Mouse (Mus musculus): Measurements from ENCODE around the gene Tmem132d.

The Tmem132d gene

DNA sequence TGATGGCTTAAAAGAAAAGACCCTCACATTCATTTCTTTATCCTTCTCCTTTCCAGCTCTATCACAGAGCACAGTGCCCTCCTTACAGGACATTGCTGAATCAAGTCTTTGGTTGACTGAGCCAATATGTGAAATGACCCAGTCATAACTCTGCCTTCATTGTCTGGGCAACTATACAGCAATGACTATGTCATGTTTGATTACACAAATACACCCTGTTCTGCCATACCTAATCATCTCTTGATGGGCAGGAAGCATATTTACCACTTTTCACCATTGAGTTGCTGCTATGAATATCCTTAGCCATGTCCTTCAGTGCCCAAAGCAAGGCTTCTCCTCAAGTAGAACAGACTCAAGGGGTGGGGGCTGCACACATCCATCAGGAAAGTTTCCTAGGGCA lies 214.6 kb downstream of the Tmem132d start:
- DNase-seq (ENCODE audit: low read depth, low spot score): no peak

DNA sequence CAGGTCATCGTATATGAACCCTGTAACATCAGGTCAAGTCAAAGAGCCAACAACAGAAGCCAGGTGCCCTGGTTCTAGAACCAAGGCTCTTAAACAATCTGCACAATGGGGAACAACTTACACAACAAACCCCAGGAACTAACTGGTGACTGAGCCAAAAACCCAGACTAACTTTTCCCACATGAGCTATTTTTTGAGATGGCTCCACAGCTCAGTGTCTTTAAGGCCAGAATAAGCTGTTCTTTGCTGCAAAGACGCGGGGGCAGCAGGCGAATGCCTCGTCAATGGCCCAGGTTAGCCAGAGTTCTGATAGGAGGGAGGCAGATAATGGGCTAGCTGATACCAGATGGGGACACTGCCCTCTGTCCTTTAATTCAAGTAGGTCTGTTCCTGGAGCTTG lies 221.8 kb downstream of the Tmem132d start:
- DNase-seq (ENCODE audit: low read depth, low spot score): peak; percentile 27

DNA sequence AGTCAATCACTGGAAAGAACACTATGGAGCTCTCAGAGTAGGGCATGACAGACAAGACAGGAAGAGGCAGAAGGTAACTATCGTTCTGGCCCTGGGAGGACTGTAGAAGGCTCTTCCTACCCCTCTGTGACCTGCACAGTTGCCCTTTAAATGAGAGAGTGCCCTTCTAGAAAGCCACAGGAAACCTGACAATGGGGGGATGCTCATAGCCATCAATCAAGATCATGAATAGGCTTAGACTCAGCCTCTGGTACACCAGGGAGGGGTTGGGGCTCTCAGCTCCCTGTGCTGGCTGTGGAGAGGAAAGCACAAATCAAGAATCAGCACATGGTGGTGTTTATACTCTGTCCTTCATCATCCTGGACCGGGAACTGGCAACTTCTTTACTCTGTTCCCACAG lies 227.2 kb downstream of the Tmem132d start:
- no peak for DNase-seq (ENCODE audit: low read depth, low spot score)

DNA sequence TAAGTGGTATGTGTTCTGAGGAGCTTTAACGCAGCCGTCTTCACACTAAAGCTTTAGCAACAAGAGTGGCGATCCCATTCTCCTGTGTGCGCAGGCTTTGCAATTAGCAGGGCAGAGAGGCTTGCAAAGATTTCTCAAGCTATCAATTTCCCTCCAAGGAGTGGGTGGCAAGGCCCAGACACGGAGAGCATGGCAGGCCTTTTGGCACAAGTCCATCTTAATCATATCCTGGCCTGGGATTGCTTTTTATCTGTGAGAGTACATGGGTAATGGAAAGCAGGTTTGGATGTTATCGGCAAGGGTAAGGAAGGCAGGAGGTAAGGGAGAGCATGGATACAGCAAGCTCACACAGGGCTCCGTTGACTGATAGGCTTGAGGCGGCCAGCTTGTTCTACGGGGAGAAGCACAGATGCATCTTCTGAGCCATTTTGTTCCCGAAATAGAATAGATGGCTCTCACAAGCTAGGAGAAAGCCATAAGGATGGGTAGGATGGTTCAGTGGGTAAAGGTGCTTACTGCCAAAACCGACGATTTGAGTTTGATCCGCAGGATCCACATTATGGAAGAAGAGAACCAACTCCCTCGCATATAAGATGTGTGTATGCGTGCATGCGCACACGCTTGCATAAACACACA lies 228.1 kb downstream of the Tmem132d start:
- peak; percentile 39 for DNase-seq (ENCODE audit: low read depth, low spot score)

DNA sequence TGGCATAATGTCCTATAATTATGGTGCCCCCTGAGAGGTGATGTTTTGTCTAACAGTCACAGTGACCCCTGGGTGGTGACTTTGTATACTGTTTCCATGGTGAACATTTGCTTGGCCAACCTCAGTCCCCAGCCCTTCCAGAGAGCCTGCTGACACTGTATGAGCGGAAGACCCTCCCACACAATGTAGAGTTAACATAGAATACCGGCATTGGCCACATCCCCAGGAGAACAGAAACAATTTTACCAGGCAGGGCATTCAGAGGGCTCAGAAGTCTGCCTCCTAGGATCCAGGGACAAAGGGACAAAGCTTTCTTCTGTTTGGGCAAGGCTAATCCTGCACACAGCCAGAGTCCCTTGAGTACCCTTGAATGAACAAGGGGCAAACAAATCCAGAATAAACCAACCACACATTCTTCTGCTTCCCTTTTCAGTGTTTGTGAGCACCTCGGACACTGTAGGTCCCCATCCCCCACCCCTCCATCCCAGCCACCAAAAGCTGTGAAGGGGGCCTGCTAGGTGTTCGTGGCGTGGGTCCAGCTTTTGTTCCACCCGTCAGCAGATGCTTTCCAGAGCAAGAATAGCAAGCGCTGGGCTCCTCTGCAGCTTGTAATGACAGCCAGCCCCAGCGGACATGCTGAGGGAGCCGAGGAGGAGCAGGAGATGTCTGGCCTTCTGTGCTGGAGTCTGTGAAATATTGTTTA lies 228.8 kb downstream of the Tmem132d start:
- DNase-seq (ENCODE audit: low read depth, low spot score): no peak

DNA sequence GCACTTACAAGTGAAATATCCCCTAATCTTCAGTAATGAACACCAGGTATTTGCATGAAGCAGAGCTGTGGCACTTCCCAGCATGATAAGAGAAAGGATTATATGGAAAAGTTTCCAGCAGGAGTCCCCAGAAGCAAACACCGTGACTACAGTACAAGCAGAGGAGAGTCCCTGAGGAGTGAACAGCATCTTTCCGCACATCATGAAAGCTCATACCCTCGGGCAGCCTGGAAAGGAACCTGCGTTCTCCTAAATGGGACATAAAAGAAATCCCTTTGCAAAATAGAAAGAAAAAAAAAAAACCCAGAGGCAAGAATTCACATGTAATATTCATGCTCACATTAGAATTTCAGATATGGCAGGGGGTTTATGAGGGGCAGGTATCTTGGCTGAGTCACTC lies 238.8 kb downstream of the Tmem132d start:
- DNase-seq (ENCODE audit: low read depth, low spot score): no peak

DNA sequence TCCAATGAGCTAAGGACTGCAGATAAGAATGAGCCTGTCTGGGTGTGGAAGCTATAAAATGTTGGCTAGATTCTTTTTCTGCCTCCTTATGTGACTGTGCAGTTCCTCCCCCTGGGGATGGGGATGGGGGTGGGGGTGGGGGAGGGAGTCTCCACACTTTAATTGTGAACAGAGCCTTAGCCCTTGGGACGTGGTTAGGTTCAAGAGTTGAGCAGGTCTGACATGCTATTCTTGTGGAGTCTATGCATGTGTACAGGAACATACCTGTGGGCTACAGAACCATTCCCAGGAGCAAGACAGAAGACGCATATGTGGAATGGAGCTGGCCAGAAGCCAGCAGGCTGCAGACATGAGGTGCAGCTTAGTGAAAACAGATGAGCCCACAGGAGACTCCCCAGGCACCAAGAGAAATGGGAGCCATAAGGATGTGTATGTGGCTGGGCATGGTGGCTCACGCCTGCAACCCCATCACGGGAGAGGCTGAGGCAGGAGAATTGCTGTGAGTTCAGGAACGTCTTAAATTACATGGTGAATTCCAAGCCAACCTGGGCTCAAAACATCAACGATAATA lies 240.3 kb downstream of the Tmem132d start:
- no peak for DNase-seq (ENCODE audit: low read depth, low spot score)

DNA sequence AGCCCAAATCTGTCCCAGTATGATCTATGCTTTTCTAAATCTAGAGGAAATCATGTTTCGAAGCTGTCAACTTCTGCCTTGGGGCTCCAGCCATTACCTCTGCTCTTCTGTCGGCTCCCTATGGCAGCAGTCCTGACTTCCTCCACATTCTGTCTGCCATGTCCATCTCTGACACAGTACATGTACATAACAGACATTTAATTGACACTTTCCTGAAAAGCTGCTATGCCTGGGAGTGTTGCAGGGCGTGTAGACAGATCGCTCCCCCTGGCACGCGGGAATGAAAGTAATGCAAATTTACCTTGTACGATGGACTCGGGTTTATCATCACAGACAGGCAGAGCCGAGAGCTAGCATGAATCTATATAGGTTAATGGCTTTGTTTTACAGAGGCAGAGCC lies 241.2 kb downstream of the Tmem132d start:
- no peak for DNase-seq (ENCODE audit: low read depth, low spot score)

DNA sequence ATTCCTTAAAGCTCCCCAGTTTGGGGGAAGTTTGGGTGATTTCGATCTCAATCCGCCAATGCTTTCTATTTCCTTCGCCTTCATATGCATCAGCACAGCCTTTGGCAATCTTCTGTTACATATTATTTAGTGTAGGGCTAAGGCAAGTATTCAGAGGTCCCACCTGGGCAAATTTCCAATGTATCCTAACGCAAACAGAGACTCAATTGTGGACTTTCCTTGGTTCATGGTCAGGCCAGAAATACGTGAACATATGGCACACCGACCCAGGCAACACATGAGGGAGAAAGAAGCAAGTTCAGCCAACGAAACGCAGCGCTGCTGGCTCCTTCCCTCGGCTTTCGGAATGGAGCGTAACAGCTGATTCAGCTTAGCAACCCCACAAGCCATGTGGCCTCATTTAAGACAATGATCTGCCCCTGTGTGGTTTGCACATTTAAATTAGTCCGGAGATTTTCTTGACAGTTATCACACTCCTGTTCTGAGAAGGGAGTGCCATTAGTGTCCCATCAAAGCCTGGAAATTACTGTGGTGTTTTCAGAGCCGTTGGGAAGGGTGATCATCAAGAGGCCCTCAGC lies 242.5 kb downstream of the Tmem132d start:
- no peak for DNase-seq (ENCODE audit: low read depth, low spot score)

DNA sequence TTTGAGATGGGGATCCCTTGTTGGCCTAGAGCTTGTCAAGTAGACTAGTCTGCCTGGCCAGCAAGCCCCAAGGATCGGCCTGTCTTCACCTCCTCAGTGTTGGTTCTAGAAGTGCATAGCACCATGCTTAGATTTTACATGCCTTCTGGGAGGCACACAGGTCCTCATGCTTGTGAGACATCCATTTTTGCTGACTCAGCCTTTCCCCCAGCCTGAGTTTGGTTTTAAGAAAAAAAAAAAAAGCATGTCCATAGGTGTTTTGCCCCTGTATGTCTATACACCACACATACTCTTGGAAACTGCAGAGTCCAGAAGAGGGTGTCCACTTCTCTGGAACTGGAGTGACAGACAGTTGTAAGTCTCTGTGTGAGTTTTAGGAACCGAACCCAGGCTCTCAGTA lies 256.6 kb downstream of the Tmem132d start:
- no peak for DNase-seq (ENCODE audit: low read depth, low spot score)

DNA sequence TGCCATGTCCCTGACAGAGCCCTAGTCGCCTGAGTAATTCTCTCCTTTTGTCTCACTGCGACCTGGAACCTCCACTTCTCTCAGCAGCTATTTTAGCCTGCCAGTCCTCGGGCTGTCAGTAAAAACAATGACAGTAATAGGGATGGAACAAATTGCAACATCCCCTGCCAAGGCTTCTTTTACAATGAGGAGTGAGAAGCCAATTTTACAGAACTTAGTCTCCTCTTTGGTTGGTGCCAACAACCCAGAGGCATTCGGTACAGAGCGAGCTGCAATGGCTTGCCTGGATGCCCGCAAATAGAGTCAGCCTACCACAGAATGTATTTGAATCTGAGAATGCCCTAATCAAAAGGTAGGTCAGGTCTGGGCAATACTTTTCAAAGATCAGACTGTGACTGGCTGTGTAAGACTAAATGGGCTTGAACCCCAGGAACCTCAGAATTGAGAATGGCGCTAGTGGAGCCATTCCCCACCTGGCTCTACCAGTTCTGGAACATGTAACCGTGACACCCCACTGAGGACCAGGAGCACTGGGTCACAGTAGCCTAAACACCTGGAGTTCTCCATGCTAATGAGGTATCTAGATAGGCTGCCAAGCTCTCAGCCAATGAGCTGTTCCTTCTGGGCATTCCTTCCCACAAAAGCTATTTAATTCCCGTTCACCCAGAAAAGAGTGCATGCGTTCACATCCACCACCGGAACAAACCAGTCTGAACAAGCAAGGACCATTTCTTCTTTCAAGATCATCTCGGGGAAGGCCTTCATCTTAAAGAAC lies 273.8 kb downstream of the Tmem132d start:
- peak; percentile 21 for DNase-seq (ENCODE audit: low read depth, low spot score)

DNA sequence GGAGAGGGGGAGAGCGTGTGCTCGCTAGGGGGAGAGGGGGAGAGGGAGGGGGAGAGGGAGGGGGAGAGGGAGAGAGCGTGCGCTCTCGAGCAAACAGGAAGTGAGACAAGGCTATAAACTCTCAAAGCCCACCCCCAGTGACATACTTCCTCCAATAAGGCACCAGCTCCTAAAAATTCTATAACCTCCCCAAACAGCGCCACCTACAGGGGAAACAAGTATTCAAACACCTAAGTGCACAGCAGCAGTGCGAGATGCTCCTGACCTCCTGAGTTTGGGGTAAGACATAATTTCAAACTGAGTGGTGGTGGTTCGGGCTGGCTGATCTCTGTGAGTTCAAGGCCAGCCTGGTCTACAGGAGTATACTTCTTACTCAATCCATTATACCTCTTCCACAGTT lies 281.4 kb downstream of the Tmem132d start:
- no peak for DNase-seq (ENCODE audit: low read depth, low spot score)

DNA sequence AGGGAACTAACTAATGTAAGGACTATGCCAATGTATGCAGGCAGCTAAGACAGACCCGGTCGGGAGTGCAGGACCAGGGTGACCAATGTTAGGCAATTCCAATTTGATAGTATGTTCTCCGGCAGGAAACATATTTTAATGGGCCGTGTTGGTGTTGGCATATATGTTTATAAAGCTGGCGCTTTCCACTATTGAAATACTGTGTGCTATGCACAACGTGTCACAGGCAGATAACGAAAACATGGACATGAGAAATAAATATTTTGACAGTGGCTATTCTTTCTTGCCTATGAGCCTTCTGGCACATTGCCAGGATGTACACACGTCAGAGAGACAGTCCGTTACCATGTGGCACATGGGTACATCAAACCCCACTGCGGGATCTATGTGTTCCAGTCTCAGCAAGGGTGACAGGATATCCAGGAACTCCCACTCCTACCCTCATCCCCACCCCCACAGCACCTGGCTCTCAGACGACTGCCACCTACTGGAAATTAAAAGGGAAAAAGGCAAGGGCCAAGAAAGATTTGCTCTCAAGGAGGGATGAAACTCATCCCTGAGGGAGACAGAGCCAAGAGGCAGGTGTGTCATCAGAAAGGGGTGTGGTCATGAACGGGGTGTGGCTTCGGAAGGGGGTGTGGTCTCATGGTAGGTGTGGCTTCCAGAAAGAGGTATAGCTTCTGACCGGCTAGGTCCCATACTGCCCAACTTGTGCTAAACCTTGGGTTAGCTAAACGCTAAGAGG lies 285.8 kb downstream of the Tmem132d start:
- DNase-seq (ENCODE audit: low read depth, low spot score): no peak

DNA sequence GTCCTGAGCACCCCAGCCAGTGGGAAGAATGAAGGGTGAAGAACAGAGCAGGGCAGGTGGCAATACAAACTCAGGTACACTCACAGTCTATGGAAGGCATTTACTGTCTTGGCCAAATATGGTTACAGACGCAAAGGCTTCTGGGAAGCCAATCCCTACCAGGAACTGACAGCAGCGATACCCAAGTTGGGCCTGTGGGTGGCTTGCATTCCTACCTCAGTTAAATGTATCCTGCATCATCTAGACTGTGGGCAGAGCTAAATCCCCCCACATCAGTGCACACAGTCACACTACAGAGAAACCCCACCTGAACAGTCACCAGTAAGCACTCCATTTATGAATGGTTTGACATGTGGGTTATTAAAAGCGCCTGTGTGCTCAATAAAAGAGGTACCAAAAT lies 288.1 kb downstream of the Tmem132d start:
- peak; percentile 50 for DNase-seq (ENCODE audit: low read depth, low spot score)

DNA sequence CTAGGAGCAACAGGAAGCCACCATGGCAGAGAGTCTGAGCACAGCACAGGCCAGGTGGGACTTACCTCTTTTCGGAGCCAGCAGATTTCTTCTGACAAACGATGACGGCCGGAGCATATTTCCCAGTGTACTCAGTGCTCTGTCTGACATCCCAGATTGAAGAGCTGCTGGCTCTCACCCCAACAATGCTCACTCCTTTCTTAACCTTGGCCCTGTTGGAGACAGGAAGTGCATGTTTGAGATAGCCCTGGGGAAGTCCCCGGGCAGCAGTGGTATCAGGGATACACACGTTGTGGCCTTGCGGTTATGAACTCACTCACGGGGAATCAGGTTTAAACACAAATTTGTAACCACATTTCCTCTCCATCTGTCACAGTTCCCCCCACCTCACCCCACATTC lies 296.1 kb downstream of the Tmem132d start:
- no peak for DNase-seq (ENCODE audit: low read depth, low spot score)

DNA sequence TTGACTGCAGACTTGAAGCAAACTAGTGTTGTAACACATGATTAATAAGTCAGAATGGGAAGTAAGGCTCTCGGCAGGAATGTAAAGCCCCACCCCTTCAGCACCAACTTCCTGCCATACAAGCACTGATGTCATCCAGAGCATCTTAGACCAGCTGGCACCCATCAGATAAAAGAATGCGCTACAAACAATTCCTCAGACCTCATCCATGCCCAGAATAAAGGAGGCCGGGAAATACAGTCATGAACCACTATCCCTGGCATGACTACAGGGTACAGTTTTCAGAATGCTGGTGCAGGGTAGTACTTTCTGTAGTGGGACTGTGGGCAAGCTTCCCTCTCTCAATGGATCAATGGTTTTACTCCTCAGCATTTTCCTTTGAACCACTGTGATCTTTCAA lies 310.2 kb downstream of the Tmem132d start:
- DNase-seq (ENCODE audit: low read depth, low spot score): no peak

DNA sequence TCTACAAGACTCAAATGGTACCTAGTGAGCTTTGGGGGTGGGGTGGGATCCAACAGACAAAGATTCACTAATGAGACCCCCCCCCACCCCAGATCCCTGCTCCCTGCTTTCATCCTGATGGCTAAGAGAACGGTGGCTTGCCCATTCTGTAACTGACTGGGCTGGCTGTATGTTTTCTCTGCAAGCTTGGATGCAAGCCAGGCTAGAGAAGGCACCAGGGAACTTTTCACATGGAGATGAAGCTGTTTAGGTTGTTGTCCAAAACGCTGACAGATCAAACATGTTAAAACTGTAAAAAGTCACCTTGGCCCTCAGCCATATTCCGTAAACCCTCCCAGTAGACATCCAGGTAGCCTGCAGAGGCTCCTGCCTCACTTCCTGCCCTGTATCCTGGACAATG lies 313.7 kb downstream of the Tmem132d start:
- DNase-seq (ENCODE audit: low read depth, low spot score): no peak

DNA sequence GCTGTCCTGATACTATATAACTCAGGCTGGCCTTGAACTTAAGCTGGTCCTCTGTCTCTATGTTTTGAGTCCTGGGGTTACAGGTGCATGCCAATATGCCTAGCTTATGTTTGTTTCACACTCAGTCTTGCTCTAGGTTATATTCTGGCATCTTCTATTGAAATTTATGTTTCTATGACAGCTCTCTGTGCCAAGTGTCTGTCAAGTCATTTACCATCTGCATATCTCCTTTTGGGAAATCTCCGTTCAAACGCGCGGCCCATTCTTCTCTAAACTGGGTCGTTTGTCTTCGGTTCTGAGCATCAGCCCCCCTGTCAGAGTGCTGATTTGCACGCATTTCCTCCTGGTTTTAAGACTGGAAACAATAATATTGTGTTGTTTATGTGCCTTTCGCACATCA lies 319.8 kb downstream of the Tmem132d start:
- DNase-seq (ENCODE audit: low read depth, low spot score): no peak

DNA sequence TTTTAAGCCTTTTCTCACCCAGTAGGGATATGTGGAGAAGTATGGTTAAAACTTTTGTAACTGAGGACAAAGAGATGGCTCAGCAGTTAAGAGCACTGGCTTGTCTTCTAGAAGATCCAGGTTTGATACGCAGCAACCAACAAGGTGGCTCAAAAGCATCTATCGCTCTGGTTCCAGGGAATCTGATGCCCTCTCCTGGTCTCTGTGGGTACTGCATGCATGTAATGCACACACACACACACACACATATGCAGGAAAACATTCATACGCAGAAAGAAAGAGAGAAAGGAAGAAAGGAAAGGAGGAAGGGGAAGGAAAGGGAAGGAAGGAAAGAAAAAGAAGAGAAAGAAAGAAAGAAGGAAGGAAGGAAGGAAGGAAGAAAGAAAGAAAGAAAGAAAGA lies 320.4 kb downstream of the Tmem132d start:
- DNase-seq (ENCODE audit: low read depth, low spot score): no peak

DNA sequence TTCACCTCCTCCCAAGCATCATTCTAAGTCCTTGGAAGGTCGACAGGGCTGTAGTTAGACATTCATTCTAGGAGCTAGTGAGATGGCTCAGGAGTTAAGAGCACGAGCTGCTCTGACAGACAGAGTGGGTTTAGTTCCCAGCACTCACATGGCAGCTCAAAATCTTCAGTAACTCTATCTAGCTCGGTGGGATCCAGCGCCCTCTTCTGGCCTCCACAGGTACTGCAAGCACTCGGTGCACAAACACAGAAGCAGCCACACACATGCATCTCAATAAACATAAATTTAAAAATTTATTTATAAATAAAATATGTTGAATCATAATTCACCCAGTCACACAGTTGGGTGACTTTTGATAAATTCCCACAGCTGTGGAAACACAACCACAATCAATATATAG lies 321.2 kb downstream of the Tmem132d start:
- no peak for DNase-seq (ENCODE audit: low read depth, low spot score)

DNA sequence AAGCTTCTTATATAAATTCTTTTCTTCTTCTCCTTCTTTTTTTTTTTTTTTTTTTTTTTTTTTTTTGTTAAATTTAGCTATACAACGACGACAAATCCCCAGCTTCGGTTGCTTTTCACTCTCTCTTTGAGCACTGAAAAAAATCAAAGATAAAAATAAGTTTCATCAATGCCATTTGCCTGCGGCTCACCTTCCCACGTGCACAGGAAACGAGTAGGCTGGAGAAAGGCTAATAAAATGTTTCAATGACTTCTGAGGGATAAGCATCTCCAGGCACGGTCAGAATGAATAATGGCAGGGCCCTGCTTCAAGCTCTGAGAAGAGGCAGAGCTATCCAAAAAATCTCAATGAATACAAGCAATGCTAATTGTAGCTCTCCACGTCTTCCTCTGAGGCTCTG lies 330.3 kb downstream of the Tmem132d start:
- DNase-seq (ENCODE audit: low read depth, low spot score): no peak

DNA sequence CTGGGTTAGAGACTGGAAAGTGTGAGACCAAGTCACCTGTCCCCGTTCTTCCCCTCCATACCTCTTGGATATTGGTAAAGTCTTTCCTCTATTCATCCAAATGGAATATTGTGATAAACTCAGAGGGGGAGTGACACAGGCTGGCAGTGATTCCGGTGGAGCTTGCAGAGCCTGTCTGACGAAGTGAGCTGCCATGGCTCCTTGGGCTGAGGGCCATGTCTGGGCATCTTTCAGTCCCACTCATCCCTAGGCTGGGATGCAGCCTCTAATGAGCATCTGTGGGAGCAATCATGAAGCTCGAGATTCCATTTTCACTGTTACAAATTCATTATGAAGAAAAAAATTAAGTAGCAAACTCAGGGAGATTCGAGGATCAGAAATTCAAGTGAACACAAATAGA lies 332.5 kb downstream of the Tmem132d start:
- no peak for DNase-seq (ENCODE audit: low read depth, low spot score)
